Mouse (Mus musculus) liver, embryonic 14.5 days (tissue): ENCODE measurements at regions not wholly inside any gene's neighbourhood (a gene's known extent, or its start where the extent isn't known, plus 50 kb on each side); places are given as distances from the start of the nearest gene placed in this dataset.
A peak's percentile ranks its signal among the peaks of the same experiment; 100 is the strongest.

Experiments
- ATAC-seq: fragments of 200-750 bp; cut with Nextera tagmentation; 2 replicates; pipeline ENCODE4 v1.8.0; 2017; ENCODE audit warnings: moderate number of reproducible peaks, mild to moderate bottlenecking, moderate library complexity; ENCODE audit not compliant: insufficient read depth
- DNase-seq, 3 experiments: peaks; one replicate each; pipeline ENCODE4 v3.0.0-alpha.2; 2012 to 2013; ENCODE audit warnings: low read depth in 3 of 3, low spot score in 3 of 3
- H3K27ac ChIP-seq: fragments of 300-500 bp; sonication (generic); 2 replicates; pipeline ENCODE4 v1.5.1; 2014; ENCODE audit warnings: moderate library complexity, mild to moderate bottlenecking, control low read depth, inconsistent platforms
- H3K27me3 ChIP-seq: fragments of 300-500 bp; sonication (generic); 2 replicates; pipeline ENCODE4 v1.6.1; 2014; ENCODE audit warnings: mild to moderate bottlenecking, low read length, moderate library complexity; ENCODE audit not compliant: control insufficient read depth, insufficient read depth
- H3K36me3 ChIP-seq: fragments of 300-500 bp; sonication (generic); replicated peaks from 2 replicates; pipeline ENCODE4 v1.6.1; 2014; ENCODE audit warnings: low read depth; ENCODE audit not compliant: control insufficient read depth, insufficient read depth
- H3K4me1 ChIP-seq, 2 experiments: fragments of 200-500 bp in 1 of 2; fragments of 300-500 bp in 1 of 2; sonication (generic) in 1 of 2; replicated peaks; 2 replicates each; pipeline ENCODE4 v1.6.1; 2012 to 2014; ENCODE audit warnings: antibody characterized with exemption in 1 of 2, inconsistent platforms in 1 of 2, low read length in 1 of 2; ENCODE audit not compliant: control insufficient read depth in 2 of 2, insufficient read depth in 2 of 2
- H3K4me2 ChIP-seq: fragments of 300-500 bp; sonication (generic); 2 replicates; pipeline ENCODE4 v1.6.1; 2014; ENCODE audit warnings: low read depth, mild to moderate bottlenecking, control low read depth, moderate library complexity
- H3K4me3 ChIP-seq, 2 experiments: fragments of 200-500 bp in 1 of 2; fragments of 300-500 bp in 1 of 2; sonication (generic) in 1 of 2; 2 replicates each; pipeline ENCODE4 v1.5.1; 2012 to 2014; ENCODE audit warnings: low read depth in 2 of 2, low read length in 2 of 2, mild to moderate bottlenecking in 2 of 2, control low read depth in 1 of 2, inconsistent platforms in 1 of 2, moderate library complexity in 1 of 2; ENCODE audit not compliant: insufficient read depth in 1 of 2
- H3K9ac ChIP-seq: fragments of 300-500 bp; sonication (generic); replicated peaks from 2 replicates; pipeline ENCODE4 v1.6.1; 2014; ENCODE audit warnings: mild to moderate bottlenecking, control low read depth, moderate library complexity
- H3K9me3 ChIP-seq: fragments of 300-500 bp; sonication (generic); 2 replicates; pipeline ENCODE4 v1.6.1; 2016; ENCODE audit warnings: low read length, mixed read lengths; ENCODE audit not compliant: control insufficient read depth
- CTCF ChIP-seq: IDR thresholded peaks from 2 replicates; pipeline ENCODE4 v1.5.1; 2016; ENCODE audit warnings: antibody characterized with exemption, low read depth, control low read depth
- EP300 ChIP-seq: IDR thresholded peaks from 2 replicates; pipeline ENCODE4 v1.6.1; 2016; ENCODE audit warnings: antibody characterized with exemption, low read depth
- whole genome bisulfite sequencing: fragments of 180-500 bp; shearing (Covaris S2); extraction: QIAGEN DNeasy Blood & Tissue Kit; methylation state at CpG from one replicate; pipeline ENCODE4 v1.1.7; 2014; ENCODE audit not compliant: insufficient replicate concordance; 5-methylcytosine and 5-hydroxymethylcytosine counted together

- Histone ChIP-seq H3K4me2 (no peak overlapping the region), H3K9ac (no peak overlapping the region), H3K27ac (no peak overlapping the region), H3K36me3 (no peaks in the 10 kb centered on the region), H3K4me1 (no peaks in the 10 kb centered on the region), H3K9me3 (no peaks in the 10 kb centered on the region), H3K27me3 (no peaks in the 10 kb centered on the region), H3K4me3 (no peak overlapping the region)
- ATAC-seq, result no peak
- WGBS, result 32% methylated on average over 16 of the region's 16 CpGs
- TF ChIP-seq CTCF, result peak; percentile 97
- TF ChIP-seq EP300, result no peak
- peak; percentile 27 to 31 (median 30) for DNase-seq
Observed at GRCm38 (mm10) chr5:52064804-52065451, 125.4 kb downstream of the Dhx15 start.

- TF ChIP-seq EP300, result no peak
- H3K4me2 ChIP-seq, result no peak overlapping the region
- H3K36me3 ChIP-seq, result no peaks in the 10 kb centered on the region
- H3K27ac ChIP-seq, result no peak overlapping the region
- WGBS, result 72% methylated on average over 4 of the region's 4 CpGs
- no peaks in the 10 kb centered on the region for H3K9me3 ChIP-seq
- H3K4me3 ChIP-seq, result no peak overlapping the region
- H3K27me3 ChIP-seq, result no peaks in the 10 kb centered on the region
- no peak overlapping the region for H3K9ac ChIP-seq
- ATAC-seq (no peak), DNase-seq (no peak)
- no peaks in the 10 kb centered on the region for H3K4me1 ChIP-seq
Observed at GRCm38 (mm10) chr5:52062214-52062613, 128.1 kb downstream of the Dhx15 start.

- ATAC-seq, result no peak
- Histone ChIP-seq H3K36me3 (no peaks in the 10 kb centered on the region), H3K9me3 (no peaks in the 10 kb centered on the region), H3K4me3 (no peak overlapping the region), H3K4me1 (no peaks in the 10 kb centered on the region), H3K4me2 (no peak overlapping the region), H3K27me3 (no peaks in the 10 kb centered on the region), H3K9ac (no peak overlapping the region), H3K27ac (no peak overlapping the region)
- 58% methylated on average over 6 of the region's 6 CpGs for WGBS
- DNase-seq, result no peak
- TF ChIP-seq EP300, result no peak
- TF ChIP-seq CTCF, result no peak
Observed at GRCm38 (mm10) chr5:52061226-52061625, 129.1 kb downstream of the Dhx15 start.

DNA sequence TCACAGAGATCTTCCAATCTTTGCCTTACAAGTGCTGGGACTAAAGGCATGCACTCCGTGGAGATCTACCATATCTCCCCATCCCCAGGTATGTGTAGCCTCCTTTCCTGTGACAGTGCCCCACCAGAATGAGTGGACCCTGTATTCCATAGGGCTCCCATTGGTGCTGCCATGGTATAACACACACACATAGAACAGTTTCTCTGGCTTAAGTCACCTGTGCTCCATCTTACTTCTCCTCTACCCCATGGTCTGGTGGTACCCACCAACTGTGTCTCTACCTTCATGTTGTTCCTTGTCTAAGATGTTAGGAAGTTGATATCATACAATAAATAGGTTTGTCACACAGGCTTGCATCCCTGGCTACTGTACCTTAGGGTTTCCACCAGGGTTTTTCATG, 133.1 kb downstream of the Dhx15 start:
- TF ChIP-seq EP300, result no peak
- TF ChIP-seq CTCF, result no peak
- Histone ChIP-seq H3K4me1 (no peaks in the 10 kb centered on the region), H3K4me3 (no peak overlapping the region), H3K27ac (no peak overlapping the region), H3K9ac (no peak overlapping the region), H3K36me3 (no peaks in the 10 kb centered on the region), H3K27me3 (no peaks in the 10 kb centered on the region), H3K9me3 (no peaks in the 10 kb centered on the region), H3K4me2 (no peak overlapping the region)
- no peak for DNase-seq
- ATAC-seq, result no peak
- 30% methylated on average over 1 of the region's 1 CpGs for WGBS

DNA sequence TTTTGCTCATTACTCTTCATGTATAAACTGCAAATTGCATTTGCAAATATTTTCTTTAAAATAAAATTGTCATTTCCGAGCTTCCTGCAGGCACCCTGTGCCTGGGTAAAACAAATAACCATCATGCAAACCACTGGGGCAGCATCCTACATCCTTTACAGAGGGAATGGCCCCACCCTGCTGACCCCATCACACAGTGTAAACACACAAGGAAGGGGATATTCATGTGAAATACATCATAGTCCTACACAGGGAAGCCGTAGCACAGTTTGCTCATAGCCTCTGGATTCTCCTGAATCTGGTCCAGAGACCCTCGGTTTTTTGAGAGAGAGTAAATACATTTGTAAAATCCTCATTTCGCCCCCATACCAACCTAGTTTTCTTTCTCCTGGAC, 138.2 kb downstream of the Dhx15 start:
- H3K4me1 ChIP-seq, result no peaks in the 10 kb centered on the region
- no peaks in the 10 kb centered on the region for H3K27me3 ChIP-seq
- ATAC-seq (no peak), DNase-seq (no peak)
- H3K9ac ChIP-seq, result no peak overlapping the region
- H3K4me3 ChIP-seq, result no peak overlapping the region
- WGBS, result 52% methylated on average over 4 of the region's 4 CpGs
- TF ChIP-seq CTCF (no peak), EP300 (no peak)
- no peak overlapping the region for H3K27ac ChIP-seq
- no peak overlapping the region for H3K4me2 ChIP-seq
- H3K9me3 ChIP-seq, result no peaks in the 10 kb centered on the region
- no peaks in the 10 kb centered on the region for H3K36me3 ChIP-seq
